Mouse (Mus musculus): ENCODE data around the gene Sik1.

- TF ChIP-seq CTCF (IDR thresholded peaks at IDR 0.05; ENCODE audit: low read depth) = no peak
- TF ChIP-seq EP300 (IDR thresholded peaks at IDR 0.05; ENCODE audit: low read depth) = no peak
These were observed 1.6 kb upstream of the Sik1 start for GRCm38 (mm10) chr17:31857251-31857650.
